Mouse (Mus musculus): ENCODE measurements around the gene Ptchd4. TPM values are rescaled to one million over a fixed set of nuclear protein-coding genes. Genes with fewer than 3 reads are reported as not detected.

Gene Ptchd4
- total RNA-seq, 2 experiments from 2014 or later = 0.17 to 0.37 TPM

- DNase-seq (ENCODE audit: low spot score in 2 of 2) = no peak
These were observed 112.2 kb downstream of the Ptchd4 start for GRCm38 (mm10) chr17:42427961-42428360.

- DNase-seq (ENCODE audit: low spot score in 2 of 2) = no peak
These were observed 114.6 kb downstream of the Ptchd4 start for GRCm38 (mm10) chr17:42430380-42430779.

GRCm38 (mm10) chr17:42452235-42452634 is 136.5 kb downstream of the Ptchd4 start:
- DNase-seq (ENCODE audit: low spot score in 2 of 2) = no peak

GRCm38 (mm10) chr17:42456441-42456840 is 140.7 kb downstream of the Ptchd4 start:
- DNase-seq (ENCODE audit: low spot score in 2 of 2) = no peak

GRCm38 (mm10) chr17:42462726-42463125 is 147.0 kb downstream of the Ptchd4 start:
- no peak for DNase-seq (ENCODE audit: low spot score in 2 of 2)

- no peak for DNase-seq (ENCODE audit: low spot score in 2 of 2)
These were observed 164.6 kb downstream of the Ptchd4 start for GRCm38 (mm10) chr17:42480173-42480991.

GRCm38 (mm10) chr17:42509356-42510262 is 193.9 kb downstream of the Ptchd4 start:
- DNase-seq (ENCODE audit: low spot score in 2 of 2) = no peak

GRCm38 (mm10) chr17:42530147-42530546 is 214.4 kb downstream of the Ptchd4 start:
- DNase-seq (ENCODE audit: low spot score in 2 of 2) = no peak

- no peak for DNase-seq (ENCODE audit: low spot score in 2 of 2)
These were observed 233.8 kb downstream of the Ptchd4 start for GRCm38 (mm10) chr17:42549578-42549977.
